Mouse (Mus musculus) thymus, postnatal 0 days (tissue): Measurements from ENCODE around the gene Abhd15. TPM values are rescaled to one million over a fixed set of nuclear protein-coding genes. Genes with fewer than 3 reads are reported as not detected.

Experiments used
- polyA plus RNA-seq: library from polyadenylated mRNA; unstranded; fragments of >200 nt; fragmentation: Nextera tagmentation; extraction: Ambion mirVana; gene quantifications from 2 replicates; pipeline ENCODE4 v1.2.1, GENCODE M21; 2015

Abhd15 gene
- polyA plus RNA-seq, 1 experiment from 2014 or later, result 22.7 TPM

Other genes starting within 250 kb of the Abhd15 start
- gene Coro6, start 52.7 kb upstream of the Abhd15 start, polyA plus RNA-seq, result not detected in 2 replicates
- 3.1 TPM in 2 replicates for gene Ankrd13b, start 25.4 kb upstream of the Abhd15 start, polyA plus RNA-seq
- gene Git1, start 21.6 kb upstream of the Abhd15 start, polyA plus RNA-seq, result 5.8 and 6.7 TPM in 2 replicates
- 39.4 and 45.1 TPM in 2 replicates for gene Trp53i13, start 859 bp downstream of the Abhd15 start, polyA plus RNA-seq
- gene Gm10392, start 4.1 kb downstream of the Abhd15 start, polyA plus RNA-seq, result 3.8 and 5.5 TPM in 2 replicates
- 12.9 and 16.7 TPM in 2 replicates for gene Taok1, start 92.7 kb downstream of the Abhd15 start, polyA plus RNA-seq
- 3.8 and 5.2 TPM in 2 replicates for gene Nufip2, start 171.0 kb downstream of the Abhd15 start, polyA plus RNA-seq
- gene Cryba1, start 210.2 kb downstream of the Abhd15 start, polyA plus RNA-seq, result 0.79 TPM in 1 of 2 replicates, not detected in the other
- 25.5 and 27.5 TPM in 2 replicates for gene Myo18a, start 248.1 kb downstream of the Abhd15 start, polyA plus RNA-seq